Mouse (Mus musculus) lung, embryonic 14.5 days (tissue): Measurements from ENCODE around the gene Cse1l. TPM values are rescaled to one million over a fixed set of nuclear protein-coding genes. Genes with fewer than 3 reads are reported as not detected.
A peak's percentile ranks its signal among the peaks of the same experiment; 100 is the strongest.

ENCODE experiments used
- ATAC-seq: fragments of 200-750 bp; cut with Nextera tagmentation; 2 replicates; pipeline ENCODE4 v1.8.0; 2017; ENCODE audit warnings: mild to moderate bottlenecking, moderate TSS enrichment, moderate library complexity; ENCODE audit not compliant: insufficient read depth
- DNase-seq: peaks from one replicate; pipeline ENCODE4 v3.0.0-alpha.2; 2015
- H3K27ac ChIP-seq: fragments of 300-500 bp; sonication (generic); 2 replicates; pipeline ENCODE4 v1.5.1; 2014; ENCODE audit warnings: low read depth, mild to moderate bottlenecking, moderate library complexity
- H3K27me3 ChIP-seq: fragments of 300-500 bp; sonication (generic); 2 replicates; pipeline ENCODE4 v1.6.1; 2014; ENCODE audit warnings: low read length, control low read depth; ENCODE audit not compliant: insufficient read depth
- H3K36me3 ChIP-seq: fragments of 300-500 bp; sonication (generic); 2 replicates; pipeline ENCODE4 v1.6.1; 2014; ENCODE audit warnings: control low read depth; ENCODE audit not compliant: insufficient read depth
- H3K4me1 ChIP-seq: fragments of 300-500 bp; sonication (generic); 2 replicates; pipeline ENCODE4 v1.6.1; 2014; ENCODE audit warnings: antibody characterized with exemption, control low read depth; ENCODE audit not compliant: insufficient read depth
- H3K4me2 ChIP-seq: fragments of 300-500 bp; sonication (generic); 2 replicates; pipeline ENCODE4 v1.6.1; 2014; ENCODE audit warnings: mild to moderate bottlenecking
- H3K4me3 ChIP-seq: fragments of 300-500 bp; sonication (generic); 2 replicates; pipeline ENCODE4 v1.5.1; 2014; ENCODE audit warnings: low read depth, low read length
- H3K9ac ChIP-seq: fragments of 300-500 bp; sonication (generic); 2 replicates; pipeline ENCODE4 v1.6.1; 2014
- H3K9me3 ChIP-seq: fragments of 300-500 bp; sonication (generic); 2 replicates; pipeline ENCODE4 v1.6.1; 2016; ENCODE audit warnings: low read depth, low read length, control low read depth
- CTCF ChIP-seq: IDR thresholded peaks from 2 replicates; pipeline ENCODE4 v1.5.1; 2016; ENCODE audit warnings: antibody characterized with exemption, low read depth
- WGBS: fragments of 180-500 bp; shearing (Covaris S2); extraction: QIAGEN DNeasy Blood & Tissue Kit; methylation state at CpG from one replicate; pipeline ENCODE4 v1.1.7; 2014; 5-methylcytosine and 5-hydroxymethylcytosine counted together
- polyA plus RNA-seq: library from polyadenylated mRNA; unstranded; fragments of >200 nt; fragmentation: Nextera tagmentation; extraction: Ambion mirVana; gene quantifications from 2 replicates; pipeline ENCODE4 v1.2.1, GENCODE M21; 2014

The Cse1l gene
- polyA plus RNA-seq, 1 experiment from 2014 or later = 177 TPM

GRCm38 (mm10) chr2:166934416-166934815, 28.6 kb downstream of the Cse1l start:
- Histone ChIP-seq H3K9ac (no peak overlapping the region), H3K9me3 (no peaks in the 10 kb centered on the region), H3K4me1 (no peaks in the 10 kb centered on the region), H3K4me3 (no peak overlapping the region), H3K36me3 (peaks cover 90% of the 10 kb centered on the region), H3K27me3 (no peaks in the 10 kb centered on the region), H3K4me2 (no peak overlapping the region), H3K27ac (no peak overlapping the region)
- DNase-seq = no peak
- TF ChIP-seq CTCF = no peak
- WGBS = 67% methylated on average over 5 of the region's 5 CpGs
- no peak for ATAC-seq

GRCm38 (mm10) chr2:166935582-166935981, 29.7 kb downstream of the Cse1l start:
- no peak overlapping the region for H3K4me2 ChIP-seq
- no peak overlapping the region for H3K4me3 ChIP-seq
- no peak for ATAC-seq
- WGBS = 83% methylated on average over 7 of the region's 7 CpGs
- no peak for TF ChIP-seq CTCF
- H3K36me3 ChIP-seq = peaks cover 88% of the 10 kb centered on the region
- no peak overlapping the region for H3K9ac ChIP-seq
- DNase-seq = peak; percentile 36
- no peaks in the 10 kb centered on the region for H3K4me1 ChIP-seq
- no peak overlapping the region for H3K27ac ChIP-seq
- no peaks in the 10 kb centered on the region for H3K9me3 ChIP-seq
- no peaks in the 10 kb centered on the region for H3K27me3 ChIP-seq

GRCm38 (mm10) chr2:166936166-166936565, 30.3 kb downstream of the Cse1l start:
- TF ChIP-seq CTCF = no peak
- Histone ChIP-seq H3K9me3 (no peaks in the 10 kb centered on the region), H3K4me2 (no peak overlapping the region), H3K4me1 (no peaks in the 10 kb centered on the region), H3K36me3 (peaks cover 88% of the 10 kb centered on the region), H3K27me3 (no peaks in the 10 kb centered on the region), H3K4me3 (no peak overlapping the region), H3K27ac (no peak overlapping the region), H3K9ac (no peak overlapping the region)
- 94% methylated on average over 2 of the region's 2 CpGs for WGBS
- no peak for DNase-seq
- ATAC-seq = no peak

- DNase-seq = no peak
- H3K9ac ChIP-seq = no peak overlapping the region
- H3K4me3 ChIP-seq = no peak overlapping the region
- H3K4me1 ChIP-seq = no peaks in the 10 kb centered on the region
- no peak overlapping the region for H3K4me2 ChIP-seq
- no peak overlapping the region for H3K27ac ChIP-seq
- no peak for TF ChIP-seq CTCF
- no peak for ATAC-seq
- H3K36me3 ChIP-seq = peaks cover 94% of the 10 kb centered on the region
- 85% methylated on average over 2 of the region's 2 CpGs for whole genome bisulfite sequencing
- no peaks in the 10 kb centered on the region for H3K9me3 ChIP-seq
- H3K27me3 ChIP-seq = no peaks in the 10 kb centered on the region
Observed at GRCm38 (mm10) chr2:166943146-166943545, 37.3 kb downstream of the Cse1l start.

GRCm38 (mm10) chr2:166944346-166944745, 38.5 kb downstream of the Cse1l start:
- Histone ChIP-seq H3K4me2 (no peak overlapping the region), H3K4me1 (no peaks in the 10 kb centered on the region), H3K27ac (no peak overlapping the region), H3K9ac (no peak overlapping the region), H3K4me3 (no peak overlapping the region), H3K27me3 (no peaks in the 10 kb centered on the region), H3K9me3 (no peaks in the 10 kb centered on the region), H3K36me3 (peaks cover 95% of the 10 kb centered on the region)
- ATAC-seq = no peak
- TF ChIP-seq CTCF = no peak
- no peak for DNase-seq
- WGBS = 62% methylated on average over 1 of the region's 1 CpGs

GRCm38 (mm10) chr2:166945456-166945855, 39.6 kb downstream of the Cse1l start:
- no peaks in the 10 kb centered on the region for H3K9me3 ChIP-seq
- peaks cover 98% of the 10 kb centered on the region for H3K36me3 ChIP-seq
- no peak overlapping the region for H3K4me2 ChIP-seq
- ATAC-seq (0 out of 2 replicates have a peak, but pooled peaks have one; percentile 38), DNase-seq (peak; percentile 54)
- H3K4me1 ChIP-seq = no peaks in the 10 kb centered on the region
- no peak overlapping the region for H3K4me3 ChIP-seq
- H3K27me3 ChIP-seq = no peaks in the 10 kb centered on the region
- H3K9ac ChIP-seq = no peak overlapping the region
- WGBS = 50% methylated on average over 4 of the region's 4 CpGs
- TF ChIP-seq CTCF = peak; percentile 43
- no peak overlapping the region for H3K27ac ChIP-seq

GRCm38 (mm10) chr2:166948246-166948645, 42.4 kb downstream of the Cse1l start:
- ATAC-seq (no peak), DNase-seq (no peak)
- Histone ChIP-seq H3K9me3 (no peaks in the 10 kb centered on the region), H3K36me3 (peaks cover 96% of the 10 kb centered on the region), H3K27me3 (no peaks in the 10 kb centered on the region), H3K4me1 (no peaks in the 10 kb centered on the region), H3K4me2 (no peak overlapping the region), H3K27ac (no peak overlapping the region), H3K4me3 (no peak overlapping the region), H3K9ac (no peak overlapping the region)
- 49% methylated on average over 1 of the region's 1 CpGs for WGBS
- TF ChIP-seq CTCF = no peak

- H3K27ac ChIP-seq = no peak overlapping the region
- no peak for DNase-seq
- no peak overlapping the region for H3K9ac ChIP-seq
- no peaks in the 10 kb centered on the region for H3K9me3 ChIP-seq
- 84% methylated on average over 10 of the region's 10 CpGs for WGBS
- no peaks in the 10 kb centered on the region for H3K4me1 ChIP-seq
- H3K27me3 ChIP-seq = no peaks in the 10 kb centered on the region
- H3K4me2 ChIP-seq = no peak overlapping the region
- TF ChIP-seq CTCF = no peak
- no peak for ATAC-seq
- no peak overlapping the region for H3K4me3 ChIP-seq
- H3K36me3 ChIP-seq = peaks cover 96% of the 10 kb centered on the region
Observed at GRCm38 (mm10) chr2:166948936-166949335, 43.1 kb downstream of the Cse1l start.
